Mouse (Mus musculus) liver, embryonic 16.5 days (tissue): ENCODE measurements around the gene Sec1. TPM values are rescaled to one million over a fixed set of nuclear protein-coding genes. Genes with fewer than 3 reads are reported as not detected.
"Not testable (repeated sequence)": the region's sequence is repeated elsewhere in the genome, so short reads cannot be mapped to it uniquely, and the experiment has no call there.

Source experiments
- ATAC-seq: fragments of 200-750 bp; cut with Nextera tagmentation; 2 replicates; pipeline ENCODE4 v1.8.0; 2017; ENCODE audit warnings: low read depth, mild to moderate bottlenecking, moderate number of reproducible peaks, moderate library complexity
- H3K27ac ChIP-seq: fragments of 300-500 bp; sonication (generic); 2 replicates; pipeline ENCODE4 v1.5.1; 2014; ENCODE audit warnings: mild to moderate bottlenecking, low read length
- H3K27me3 ChIP-seq: fragments of 300-500 bp; sonication (generic); 2 replicates; pipeline ENCODE4 v1.6.1; 2014; ENCODE audit warnings: low read depth, low read length, mixed read lengths; ENCODE audit not compliant: control insufficient read depth, insufficient read depth
- H3K36me3 ChIP-seq: fragments of 300-500 bp; sonication (generic); 2 replicates; pipeline ENCODE4 v1.6.1; 2014; ENCODE audit warnings: mild to moderate bottlenecking; ENCODE audit not compliant: control insufficient read depth, insufficient read depth
- H3K4me1 ChIP-seq: fragments of 300-500 bp; sonication (generic); 2 replicates; pipeline ENCODE4 v1.6.1; 2014; ENCODE audit warnings: low read depth, low read length, mixed read lengths; ENCODE audit not compliant: control insufficient read depth
- H3K4me2 ChIP-seq: fragments of 300-500 bp; sonication (generic); 2 replicates; pipeline ENCODE4 v1.6.1; 2014; ENCODE audit warnings: low read depth, low read length, mixed read lengths
- H3K4me3 ChIP-seq: fragments of 300-500 bp; sonication (generic); 2 replicates; pipeline ENCODE4 v1.5.1; 2014; ENCODE audit warnings: low read depth, mild to moderate bottlenecking, low read length
- H3K9ac ChIP-seq: fragments of 300-500 bp; sonication (generic); 2 replicates; pipeline ENCODE4 v1.6.1; 2014; ENCODE audit warnings: low read depth, low read length
- H3K9me3 ChIP-seq: fragments of 300-500 bp; sonication (generic); replicated peaks from 2 replicates; pipeline ENCODE4 v1.6.1; 2016; ENCODE audit warnings: low read length; ENCODE audit not compliant: control insufficient read depth
- whole genome bisulfite sequencing: fragments of 180-500 bp; shearing (Covaris S2); extraction: QIAGEN DNeasy Blood & Tissue Kit; methylation state at CpG from one replicate; pipeline ENCODE4 v1.1.7; 2014; ENCODE audit not compliant: insufficient replicate concordance; 5-methylcytosine and 5-hydroxymethylcytosine counted together
- polyA plus RNA-seq: library from polyadenylated mRNA; unstranded; fragments of >200 nt; fragmentation: Nextera tagmentation; extraction: Ambion mirVana; gene quantifications from 2 replicates; pipeline ENCODE4 v1.2.1, GENCODE M21; 2015

The Sec1 gene
- polyA plus RNA-seq, 1 experiment from 2014 or later, result 0.05 TPM

DNA sequence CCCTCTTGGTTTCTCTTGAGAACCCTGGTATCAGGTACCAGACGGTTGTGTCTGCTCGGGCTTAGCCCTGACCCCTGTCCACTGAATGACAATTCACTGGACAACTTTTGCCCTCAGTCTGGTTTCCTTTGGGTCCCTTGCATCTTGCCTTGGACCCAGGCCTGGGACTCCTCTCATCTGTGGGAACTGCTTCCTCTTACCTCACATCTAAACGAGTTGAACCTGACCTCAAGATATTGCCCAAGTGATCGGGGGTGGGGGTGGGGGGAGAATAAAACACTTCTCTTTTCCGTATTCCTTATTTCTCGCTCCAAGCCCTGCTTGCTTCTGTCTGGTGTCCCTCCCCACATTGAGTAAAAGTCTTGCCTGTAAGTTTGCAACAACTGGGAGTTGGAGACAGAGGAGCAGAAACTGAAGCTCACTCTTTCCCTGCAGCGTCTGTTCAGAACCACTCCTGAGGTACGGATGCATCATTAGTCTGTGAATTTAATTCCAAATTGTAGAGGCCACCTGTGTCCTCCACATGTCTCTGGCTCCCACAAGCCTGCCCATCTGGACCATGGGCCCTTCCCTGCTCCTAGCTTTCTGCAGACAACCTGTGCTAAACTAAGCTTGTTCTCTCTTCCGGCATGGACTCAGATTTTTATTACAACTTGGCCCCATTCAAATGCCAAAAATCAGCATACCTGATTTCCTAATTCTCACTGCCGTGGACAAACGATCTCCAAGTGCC is 33.3 kb downstream of the Sec1 start:
- no peak overlapping the region for H3K9ac ChIP-seq
- no peaks in the 10 kb centered on the region for H3K36me3 ChIP-seq
- no peak overlapping the region for H3K27ac ChIP-seq
- H3K4me2 ChIP-seq, result no peak overlapping the region
- no peaks in the 10 kb centered on the region; the same call in 1 of the 2 replicates for H3K9me3 ChIP-seq
- no peaks in the 10 kb centered on the region for H3K27me3 ChIP-seq
- no peaks in the 10 kb centered on the region for H3K4me1 ChIP-seq
- no peak for ATAC-seq
- H3K4me3 ChIP-seq, result no peak overlapping the region
- WGBS, result 45% methylated on average over 11 of the region's 11 CpGs

DNA sequence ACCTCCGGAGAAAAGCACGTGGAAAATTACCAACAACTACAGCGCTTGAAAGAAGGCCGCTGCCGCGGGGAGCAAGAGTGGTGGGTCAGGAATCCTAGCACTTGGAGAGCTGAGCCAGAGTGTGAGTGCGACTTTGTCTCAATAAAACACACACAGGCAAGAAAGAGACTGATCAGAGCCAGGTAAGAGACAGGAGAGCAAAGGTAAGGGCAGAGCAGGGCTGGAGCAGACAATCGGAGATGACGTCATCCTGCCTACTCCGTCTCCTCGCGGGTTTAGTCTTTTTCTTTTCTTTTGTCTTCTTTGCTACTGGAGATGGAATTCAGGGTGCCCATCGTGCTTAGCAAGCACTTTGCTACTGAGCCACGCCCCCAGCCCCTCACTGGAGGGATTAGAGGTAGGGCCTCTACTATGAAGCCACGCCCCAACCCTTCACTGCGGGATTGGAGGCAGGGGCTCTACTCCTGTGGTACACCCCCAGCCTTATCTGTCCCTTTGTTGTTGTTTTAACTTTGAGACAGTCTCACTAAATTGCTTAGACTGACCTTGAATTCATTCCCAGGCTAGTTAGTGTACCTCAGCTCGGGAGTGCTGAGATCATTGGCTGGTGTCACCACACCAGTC is 39.7 kb downstream of the Sec1 start:
- WGBS, result 37% methylated on average over 17 of the region's 17 CpGs
- H3K27ac ChIP-seq, result no peak overlapping the region
- no peaks in the 10 kb centered on the region for H3K4me1 ChIP-seq
- peak overlapping the region; percentile 24 for H3K4me2 ChIP-seq
- no peaks in the 10 kb centered on the region for H3K36me3 ChIP-seq
- ATAC-seq, result no peak
- H3K9ac ChIP-seq, result no peak overlapping the region
- no peak overlapping the region for H3K4me3 ChIP-seq
- no peaks in the 10 kb centered on the region for H3K27me3 ChIP-seq
- no peaks in the 10 kb centered on the region; the same call in 1 of the 2 replicates for H3K9me3 ChIP-seq

DNA sequence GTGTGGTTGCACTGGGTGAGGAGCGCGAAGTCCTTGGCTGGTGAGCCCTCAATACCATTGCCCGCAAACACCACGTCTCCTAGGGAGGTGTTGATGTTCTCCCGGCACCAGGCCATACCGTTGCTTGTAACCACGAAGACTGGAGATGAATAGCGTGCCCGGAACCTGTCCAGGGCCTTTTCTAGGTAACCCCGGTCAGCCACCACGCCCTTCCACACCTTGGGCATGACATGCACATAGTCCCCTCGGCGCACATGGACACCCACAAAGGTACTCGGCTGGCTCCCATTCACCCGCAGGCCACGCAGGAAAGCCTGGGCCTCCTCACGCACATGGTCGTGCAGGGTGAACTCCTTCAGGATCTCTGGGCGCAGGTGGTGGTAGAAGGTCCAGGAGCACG is 43.7 kb downstream of the Sec1 start:
- H3K9me3 ChIP-seq, H3K4me2 ChIP-seq, H3K36me3 ChIP-seq, H3K4me3 ChIP-seq, H3K9ac ChIP-seq, H3K27ac ChIP-seq, H3K4me1 ChIP-seq, ATAC-seq, H3K27me3 ChIP-seq: not testable (repeated sequence)
- 79% methylated on average over 19 of the region's 20 CpGs for WGBS

DNA sequence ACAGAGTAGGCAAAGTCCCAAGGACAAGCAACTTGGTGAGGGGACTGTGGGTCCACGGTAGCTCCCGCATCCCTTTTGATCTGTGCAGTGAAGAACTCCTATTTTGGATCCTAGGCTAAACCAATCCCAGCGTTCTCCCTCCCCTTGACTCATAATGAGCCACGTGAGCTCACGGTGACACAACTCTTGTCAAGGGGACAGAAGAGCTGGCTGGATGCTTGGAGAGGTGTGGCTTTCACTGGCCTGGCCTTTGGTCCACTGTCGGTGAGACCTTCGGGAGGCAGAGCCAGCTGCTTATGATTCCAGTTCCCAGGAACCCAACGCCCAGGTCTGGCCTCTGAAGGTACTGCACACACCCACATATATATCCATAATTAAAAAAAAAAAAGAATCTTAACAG is 44.9 kb downstream of the Sec1 start:
- no peaks in the 10 kb centered on the region for H3K36me3 ChIP-seq
- no peak overlapping the region for H3K9ac ChIP-seq
- no peaks in the 10 kb centered on the region for H3K9me3 ChIP-seq
- no peak overlapping the region for H3K27ac ChIP-seq
- 62% methylated on average over 8 of the region's 8 CpGs for WGBS
- H3K4me1 ChIP-seq, result no peaks in the 10 kb centered on the region
- H3K27me3 ChIP-seq, result 0 out of 2 replicates have a peak, but pooled peaks cover 2% of the 10 kb centered on the region
- H3K4me3 ChIP-seq, result no peak overlapping the region
- no peak for ATAC-seq
- no peak overlapping the region for H3K4me2 ChIP-seq

DNA sequence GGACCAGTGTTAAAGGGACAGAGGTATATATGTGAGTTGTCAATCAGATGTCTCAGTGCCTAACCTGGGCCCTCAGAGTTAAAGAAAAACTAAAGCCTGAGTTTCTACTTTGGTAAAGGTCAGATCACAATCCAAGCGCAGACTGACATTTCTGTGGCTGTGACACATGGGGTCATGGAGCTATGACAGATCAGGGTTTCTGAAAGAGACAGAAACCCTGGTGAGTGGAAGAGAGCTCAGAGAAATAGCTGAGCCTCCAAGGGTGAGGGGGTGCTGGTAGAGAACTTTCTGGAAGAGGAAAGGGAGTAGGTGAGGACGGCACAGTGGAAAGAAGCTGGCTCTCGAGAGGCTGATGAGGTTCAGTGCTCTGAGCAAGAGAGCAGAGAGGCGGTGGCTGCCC is 47.5 kb downstream of the Sec1 start:
- no peak for ATAC-seq

DNA sequence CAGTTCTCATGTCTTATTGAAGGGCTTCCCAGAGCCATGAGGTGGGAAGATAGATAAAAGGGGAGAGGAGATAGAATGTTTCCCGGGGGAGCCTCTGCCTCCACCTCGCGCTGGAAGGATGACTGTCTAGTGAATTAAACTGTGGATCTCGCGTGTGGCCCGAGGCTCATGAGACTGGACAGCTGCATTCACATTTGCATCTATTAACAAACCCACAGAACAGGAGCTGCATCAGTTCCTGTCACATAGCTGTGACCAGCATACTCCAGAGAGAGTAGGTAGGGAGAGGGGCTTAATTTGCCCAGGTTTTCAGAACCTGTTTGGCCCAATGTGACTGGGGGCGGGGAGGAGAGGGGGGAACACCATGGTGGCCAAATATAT is 48.6 kb downstream of the Sec1 start:
- Histone ChIP-seq H3K4me3 (no peak overlapping the region), H3K4me1 (peaks cover 7% of the 10 kb centered on the region; the same call in 1 of the 2 replicates), H3K9me3 (no peaks in the 10 kb centered on the region), H3K36me3 (no peaks in the 10 kb centered on the region), H3K27me3 (peaks cover 6% of the 10 kb centered on the region; the same call in 1 of the 2 replicates), H3K27ac (no peak overlapping the region), H3K4me2 (no peak overlapping the region), H3K9ac (no peak overlapping the region)
- 66% methylated on average over 7 of the region's 7 CpGs for WGBS
- no peak for ATAC-seq

More for the DNA sequence above, 47.5 kb downstream of the Sec1 start:
- Histone ChIP-seq H3K9me3 (no peaks in the 10 kb centered on the region), H3K4me2 (no peak overlapping the region), H3K27ac (no peak overlapping the region), H3K36me3 (no peaks in the 10 kb centered on the region), H3K4me3 (no peak overlapping the region), H3K9ac (no peak overlapping the region), H3K4me1 (peaks cover 7% of the 10 kb centered on the region; the same call in 1 of the 2 replicates), H3K27me3 (peaks cover 6% of the 10 kb centered on the region; the same call in 1 of the 2 replicates)
- 66% methylated on average over 4 of the region's 4 CpGs for WGBS

DNA sequence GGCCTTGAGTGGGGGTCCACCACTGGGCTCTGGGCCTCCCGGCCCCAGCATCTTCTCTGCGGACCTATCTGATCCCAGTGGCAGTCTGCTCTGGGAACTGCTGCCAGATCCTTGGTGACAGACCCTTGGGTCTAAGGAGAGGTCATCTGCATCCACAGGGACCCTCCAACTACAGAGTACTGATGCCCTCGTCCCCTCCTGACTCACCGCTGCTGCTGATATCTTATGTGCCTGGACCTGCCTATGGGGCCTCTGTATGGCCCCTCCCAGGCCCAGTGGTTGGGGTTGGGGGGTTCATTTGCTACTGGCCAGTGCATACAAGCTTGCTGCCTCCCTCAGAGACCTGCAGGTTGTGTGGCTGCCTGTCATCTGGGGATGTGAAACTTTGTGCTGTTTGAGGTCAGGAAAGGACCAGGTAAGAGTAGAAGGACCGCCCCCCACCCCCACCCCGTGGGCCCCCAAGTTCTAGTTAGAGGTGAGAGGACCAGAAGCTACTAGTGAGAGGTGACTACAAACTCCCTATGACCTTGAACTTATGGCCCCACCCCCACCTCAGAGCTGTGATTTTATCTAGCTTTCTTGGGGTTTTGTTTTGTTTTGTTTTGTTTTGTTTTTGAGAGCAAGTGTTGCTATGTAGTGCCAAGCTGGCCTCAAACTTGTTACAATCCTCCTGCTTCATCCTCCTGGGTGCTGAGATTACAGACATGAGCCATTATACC is 49.2 kb downstream of the Sec1 start:
- Histone ChIP-seq H3K9me3 (no peaks in the 10 kb centered on the region), H3K9ac (no peak overlapping the region), H3K27me3 (peaks cover 6% of the 10 kb centered on the region; the same call in 1 of the 2 replicates), H3K4me3 (no peak overlapping the region), H3K27ac (no peak overlapping the region), H3K4me1 (peaks cover 7% of the 10 kb centered on the region; the same call in 1 of the 2 replicates), H3K4me2 (no peak overlapping the region), H3K36me3 (no peaks in the 10 kb centered on the region)
- WGBS, result 55% methylated on average over 6 of the region's 6 CpGs
- ATAC-seq, result no peak

DNA sequence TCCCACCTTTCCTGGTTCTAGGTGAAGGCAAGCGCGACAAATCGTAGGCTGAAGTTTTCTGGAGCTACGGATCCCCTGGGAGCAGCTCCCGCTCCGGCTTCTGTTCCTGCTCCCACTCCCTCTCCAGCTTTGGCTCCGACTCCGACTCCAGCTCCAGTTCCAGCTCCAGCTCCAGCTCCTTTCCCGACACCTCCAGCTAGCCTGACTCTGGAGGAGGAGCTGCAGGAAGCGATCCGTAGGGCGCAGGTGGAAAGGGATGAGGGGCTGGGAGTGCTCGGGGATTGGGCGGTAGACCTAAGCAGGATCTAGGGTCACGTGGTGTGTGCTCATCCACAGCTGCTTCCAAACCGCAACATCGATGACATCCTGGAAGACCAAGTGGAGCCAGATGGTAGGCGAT is 50.0 kb downstream of the Sec1 start:
- H3K27me3 ChIP-seq, result peaks cover 6% of the 10 kb centered on the region; the same call in 1 of the 2 replicates
- peak overlapping the region; percentile 43 for H3K4me3 ChIP-seq
- WGBS, result 12% methylated on average over 18 of the region's 18 CpGs
- H3K9me3 ChIP-seq, result no peaks in the 10 kb centered on the region
- peak overlapping the region; percentile 56 for H3K4me2 ChIP-seq
- no peak overlapping the region for H3K27ac ChIP-seq
- no peaks in the 10 kb centered on the region for H3K36me3 ChIP-seq
- ATAC-seq, result no peak
- no peak overlapping the region for H3K9ac ChIP-seq
- peaks cover 7% of the 10 kb centered on the region; the same call in 1 of the 2 replicates for H3K4me1 ChIP-seq
